Mouse (Mus musculus) skeletal muscle tissue, postnatal 0 days (tissue): ENCODE measurements around the gene Lclat1. TPM values are rescaled to one million over a fixed set of nuclear protein-coding genes. Genes with fewer than 3 reads are reported as not detected.

Experiments
- polyA plus RNA-seq: library from polyadenylated mRNA; unstranded; fragments of >200 nt; fragmentation: Nextera tagmentation; extraction: Ambion mirVana; gene quantifications from 2 replicates; pipeline ENCODE4 v1.2.1, GENCODE M21; 2015

Lclat1 gene
- polyA plus RNA-seq, result 4.7 and 4.8 TPM in 2 replicates

DNA sequence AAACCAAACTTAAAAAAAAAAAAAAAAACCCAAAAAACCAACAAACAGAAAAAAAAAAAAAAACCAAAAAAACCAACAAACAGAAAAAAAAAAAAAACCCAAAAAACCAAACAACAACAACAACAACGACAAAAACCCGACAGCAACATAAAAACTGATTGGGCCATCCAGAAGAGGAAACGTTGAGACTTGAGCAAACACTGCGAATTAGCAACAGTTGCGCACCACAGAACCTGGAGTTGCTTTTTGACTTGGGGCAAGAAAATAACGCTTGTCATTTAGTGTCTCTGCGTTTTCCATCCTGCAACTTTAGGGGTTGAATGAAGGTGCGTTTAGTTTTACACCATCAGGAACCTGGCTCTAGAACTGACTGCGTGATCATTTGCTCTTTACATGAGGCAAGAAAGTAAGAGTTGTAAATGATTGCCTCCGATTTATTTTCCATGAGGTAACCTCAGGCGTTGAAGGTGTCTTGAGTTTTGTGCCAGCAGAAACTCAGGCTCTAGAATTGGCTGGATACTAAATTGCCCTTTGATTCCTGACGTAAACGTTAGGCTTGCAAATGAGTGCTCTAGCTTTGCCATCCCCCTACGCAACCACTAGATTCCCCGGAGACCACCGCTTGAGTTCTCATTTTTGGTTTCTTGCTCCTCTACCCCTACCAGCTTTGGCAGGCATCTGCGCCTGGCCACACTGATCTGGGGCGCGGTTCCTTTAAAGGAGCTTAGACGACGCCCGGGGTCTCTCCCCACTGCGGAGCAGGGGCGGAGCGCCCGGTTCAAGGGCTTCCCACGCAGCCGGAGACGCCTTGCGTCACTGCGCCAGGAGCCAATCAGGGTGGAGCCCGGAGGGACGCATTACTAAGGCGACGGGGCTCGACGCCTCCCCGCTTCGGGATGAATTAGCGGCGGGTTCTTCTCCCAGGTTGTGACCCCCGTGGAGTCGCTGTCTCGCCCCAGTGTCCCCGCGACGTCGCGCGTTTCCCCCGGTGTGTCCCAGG is at the start of gene Lclat1:
TSS of gene Lclat1 (plus strand) at position 828 of the 1,000 bp plus-strand sequence.

Other genes with a start within 250 kb of the Lclat1 start
- gene Lbh, start 189.7 kb upstream of the Lclat1 start, polyA plus RNA-seq, result 0.69 and 1.1 TPM in 2 replicates